8 mouse cellular contexts compared by ENCODE assay signal in the genomic region with DNA sequence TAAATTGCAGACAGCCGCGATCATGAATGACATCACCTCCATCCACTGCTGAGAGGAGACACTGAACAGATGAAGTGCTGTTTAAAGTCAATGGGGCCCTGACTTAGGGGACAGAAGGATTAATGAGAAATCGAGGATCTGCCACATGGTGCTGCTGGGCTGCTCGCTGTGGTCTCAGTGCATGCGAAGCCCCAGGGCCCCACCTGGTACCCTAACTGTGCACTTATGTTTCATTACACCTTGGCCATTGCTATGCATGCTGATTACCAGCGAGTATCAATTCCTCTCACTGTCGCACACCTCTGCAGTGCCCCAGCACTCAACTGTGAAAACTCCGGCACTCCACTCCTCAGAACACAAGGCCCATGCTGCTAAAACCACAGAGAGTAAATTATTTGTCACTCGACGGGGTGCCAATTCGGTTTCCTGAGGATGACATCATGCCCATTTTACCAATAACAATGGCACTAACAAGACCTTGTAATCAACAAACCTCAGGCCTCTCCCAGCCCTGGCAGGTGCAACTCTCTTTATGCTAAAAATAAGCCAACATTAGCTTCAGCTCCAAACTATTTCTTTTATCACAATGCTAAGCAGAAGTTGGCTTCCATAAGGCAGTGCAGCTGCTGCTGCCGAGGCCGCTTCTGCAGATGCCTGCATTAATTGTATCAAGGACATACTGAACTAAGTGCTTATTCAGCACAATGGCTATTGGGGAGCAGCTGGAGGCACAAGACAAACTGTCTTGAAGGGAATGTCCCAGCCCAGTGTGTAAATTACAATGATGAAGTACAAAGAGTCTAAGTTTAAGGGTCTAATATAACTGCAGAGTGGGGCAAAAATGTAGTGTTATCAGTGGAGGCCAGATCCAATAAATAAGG.
A peak's percentile ranks its signal among the peaks of the same experiment; 100 is the strongest.
DNase-seq lines count a peak whose midpoint lies in the region; ATAC-seq lines count a peak whose summit lies in the region.

No protein-coding gene starts in this region.

- H3K9ac ChIP-seq in hindbrain, embryonic 11.5 days (ENCODE audit: low read depth, low read length), result no peak overlapping the region
- no peak overlapping the region for H3K9ac ChIP-seq in neural tube, embryonic 11.5 days (ENCODE audit: low read length)

- 21% methylated on average over 13 of the region's 13 CpGs for WGBS in hindbrain, embryonic 11.5 days
- 23% methylated on average over 13 of the region's 13 CpGs for WGBS in neural tube, embryonic 11.5 days

- peak; percentile 63 to 68 for DNase-seq in kidney, postnatal 4 days
- no peak for DNase-seq in kidney, adult 18-20 months
- DNase-seq in embryo, embryonic 10.5 days (ENCODE audit: low spot score), result peak; percentile 50
- peak; percentile 61 for DNase-seq in hindbrain, embryonic 11.5 days (ENCODE audit: low spot score)
- peak; percentile 71 for DNase-seq in neural tube, embryonic 11.5 days (ENCODE audit: low spot score)
- no peak for DNase-seq in adrenal gland, postnatal 25 days
- no peak for DNase-seq in left cerebral cortex, adult 11 months (ENCODE audit: low spot score)
- no peak for DNase-seq in urinary bladder, postnatal 25 days (ENCODE audit: low spot score)

- no peaks in the 10 kb centered on the region for H3K27me3 ChIP-seq in hindbrain, embryonic 11.5 days (ENCODE audit: control insufficient read depth, insufficient read depth, low read length)
- no peaks in the 10 kb centered on the region for H3K27me3 ChIP-seq in neural tube, embryonic 11.5 days (ENCODE audit: control insufficient read depth, insufficient read depth, low read length)

- H3K9me3 ChIP-seq in hindbrain, embryonic 11.5 days (ENCODE audit: control insufficient read depth, low read length), result no peaks in the 10 kb centered on the region
- no peaks in the 10 kb centered on the region for H3K9me3 ChIP-seq in neural tube, embryonic 11.5 days (ENCODE audit: control insufficient read depth, low read length)

- peak overlapping the region; percentile 71 for H3K27ac ChIP-seq in hindbrain, embryonic 11.5 days (ENCODE audit: low read depth, low read length)
- H3K27ac ChIP-seq in neural tube, embryonic 11.5 days (ENCODE audit: low read depth, low read length), result peak overlapping the region; percentile 79

- no peaks in the 10 kb centered on the region for H3K4me1 ChIP-seq in hindbrain, embryonic 11.5 days (replicated peaks; ENCODE audit: control insufficient read depth, insufficient read depth, low read length)
- H3K4me1 ChIP-seq in neural tube, embryonic 11.5 days (ENCODE audit: control insufficient read depth, insufficient read depth, low read length), result peaks cover 17% of the 10 kb centered on the region

- no peak overlapping the region for H3K4me2 ChIP-seq in hindbrain, embryonic 11.5 days (replicated peaks; ENCODE audit: low read depth, low read length)
- no peak overlapping the region for H3K4me2 ChIP-seq in neural tube, embryonic 11.5 days (ENCODE audit: low read depth)

- no peaks in the 10 kb centered on the region for H3K36me3 ChIP-seq in hindbrain, embryonic 11.5 days (ENCODE audit: control insufficient read depth, insufficient read depth, low read length)
- H3K36me3 ChIP-seq in neural tube, embryonic 11.5 days (ENCODE audit: control insufficient read depth, insufficient read depth, low read length), result no peaks in the 10 kb centered on the region

- H3K4me3 ChIP-seq in hindbrain, embryonic 11.5 days (ENCODE audit: low read depth, low read length), result no peak overlapping the region
- no peak overlapping the region for H3K4me3 ChIP-seq in neural tube, embryonic 11.5 days (ENCODE audit: low read depth, low read length)

- ATAC-seq in hindbrain, embryonic 11.5 days (ENCODE audit: low FRiP score), result peak; percentile 90
- ATAC-seq in neural tube, embryonic 11.5 days (ENCODE audit: insufficient read depth, low FRiP score, low TSS enrichment), result peak; percentile 88

Comparison
In these comparisons a context has a peak if more than half of its experiments do, and no peak if none do; other contexts are left out.
1. DNase-seq: peak in kidney, postnatal 4 days (2 of 2), embryo, embryonic 10.5 days (single experiment), hindbrain, embryonic 11.5 days (single experiment) and neural tube, embryonic 11.5 days (single experiment); none in kidney, adult 18-20 months (single experiment), adrenal gland, postnatal 25 days (single experiment), left cerebral cortex, adult 11 months (single experiment) and urinary bladder, postnatal 25 days (single experiment).